ENCODE assay signal across 31 mouse cellular contexts in genomic region chr4:103067906-103068655, GRCm38 (mm10). TPM values are rescaled to one million over a fixed set of nuclear protein-coding genes. Genes with fewer than 3 reads are reported as not detected.
DNase-seq lines count a peak whose midpoint lies in the region; ATAC-seq and TF ChIP-seq lines count a peak whose summit lies in the region.
"Had no signal": no experiment of that assay in that cellular context is flagged by ENCODE, and none has a peak within 500 bp of the region (broad histone marks: within the 10 kb centered on the region; RNA-seq: fewer than 3 reads in every experiment).

No protein-coding gene starts in this region.

- no peaks in the 10 kb centered on the region for H3K36me3 ChIP-seq in limb, embryonic 14.5 days (ENCODE audit: control insufficient read depth, insufficient read depth, low read length)
- no peaks in the 10 kb centered on the region for H3K36me3 ChIP-seq in limb, embryonic 10.5 days
- no peaks in the 10 kb centered on the region for H3K36me3 ChIP-seq in midbrain, postnatal 0 days (ENCODE audit: insufficient read depth, low read length)
- H3K36me3 ChIP-seq: G1E; midbrain, embryonic 12.5 days had no signal

- no peak for ATAC-seq in limb, embryonic 14.5 days (ENCODE audit: low FRiP score, low read depth)
- ATAC-seq in midbrain, postnatal 0 days (ENCODE audit: low FRiP score), result peak; percentile 58
- no peak for ATAC-seq in megakaryocyte, adult 5-6 weeks (ENCODE audit: poor library complexity, severe bottlenecking)

- H3K4me1 ChIP-seq in limb, embryonic 14.5 days (ENCODE audit: control insufficient read depth, insufficient read depth, low read length), result no peaks in the 10 kb centered on the region
- H3K4me1 ChIP-seq in limb, embryonic 10.5 days, result no peaks in the 10 kb centered on the region
- 0 out of 2 replicates have a peak, but pooled peaks cover 2% of the 10 kb centered on the region for H3K4me1 ChIP-seq in midbrain, postnatal 0 days (ENCODE audit: insufficient read depth, low read length)
- H3K4me1 ChIP-seq: forebrain, embryonic 10.5 days had no signal

- H3K27me3 ChIP-seq in limb, embryonic 14.5 days (ENCODE audit: control insufficient read depth, insufficient read depth, low read length), result no peaks in the 10 kb centered on the region
- no peaks in the 10 kb centered on the region for H3K27me3 ChIP-seq in limb, embryonic 10.5 days (ENCODE audit: low read depth, poor library complexity, severe bottlenecking)
- no peaks in the 10 kb centered on the region for H3K27me3 ChIP-seq in midbrain, postnatal 0 days (ENCODE audit: insufficient read depth, low read length)
- H3K27me3 ChIP-seq: midbrain, embryonic 12.5 days had no signal

- no peak overlapping the region for H3K4me3 ChIP-seq in limb, embryonic 14.5 days (replicated peaks; ENCODE audit: low read length)
- no peak overlapping the region for H3K4me3 ChIP-seq in limb, embryonic 10.5 days
- no peak overlapping the region for H3K4me3 ChIP-seq in midbrain, postnatal 0 days (ENCODE audit: low read depth, low read length)
- H3K4me3 ChIP-seq: forebrain, embryonic 10.5 days; heart, adult 2 months; left cerebral cortex, adult 2 months; midbrain, embryonic 12.5 days had no signal

- no peak overlapping the region for H3K4me2 ChIP-seq in limb, embryonic 14.5 days (replicated peaks; ENCODE audit: low read depth, low read length, severe bottlenecking)
- no peak overlapping the region for H3K4me2 ChIP-seq in midbrain, postnatal 0 days (ENCODE audit: low read depth, low read length, poor library complexity, severe bottlenecking)
- H3K4me2 ChIP-seq: hindbrain, embryonic 14.5 days; midbrain, embryonic 12.5 days had no signal

- 68% methylated on average over 6 of the region's 6 CpGs for WGBS in limb, embryonic 14.5 days
- WGBS in limb, embryonic 10.5 days, result 81% methylated on average over 6 of the region's 6 CpGs
- WGBS in midbrain, postnatal 0 days, result 35% methylated on average over 6 of the region's 6 CpGs

- H3K27ac ChIP-seq in limb, embryonic 14.5 days (replicated peaks; ENCODE audit: low read depth, low read length), result no peak overlapping the region
- H3K27ac ChIP-seq in limb, embryonic 10.5 days, result no peak overlapping the region
- peak overlapping the region; percentile 26; the same call in 1 of the 2 replicates for H3K27ac ChIP-seq in midbrain, postnatal 0 days (ENCODE audit: low read depth, low read length)
- H3K27ac ChIP-seq: forebrain, embryonic 10.5 days; heart, adult 2 months; hindbrain, embryonic 14.5 days; kidney, postnatal 0 days; left cerebral cortex, adult 2 months; macrophage; midbrain, embryonic 12.5 days had no signal

- H3K9me3 ChIP-seq in limb, embryonic 14.5 days (ENCODE audit: control insufficient read depth, low read length), result no peaks in the 10 kb centered on the region
- H3K9me3 ChIP-seq in limb, embryonic 10.5 days (replicated peaks), result no peaks in the 10 kb centered on the region
- H3K9me3 ChIP-seq in midbrain, postnatal 0 days (ENCODE audit: low read length), result no peaks in the 10 kb centered on the region
- H3K9me3 ChIP-seq: forebrain, embryonic 10.5 days; G1E; midbrain, embryonic 12.5 days had no signal

- TF ChIP-seq CTCF in midbrain, postnatal 0 days (IDR thresholded peaks at IDR 0.05), result no peak

- DNase-seq in limb, embryonic 14.5 days (ENCODE audit: low spot score), result peak; percentile 29
- no peak for DNase-seq in limb, embryonic 10.5 days (ENCODE audit: low spot score)
- peak; percentile 64 for DNase-seq in thymus, postnatal 0 days (ENCODE audit: low spot score)
- no peak for DNase-seq in thymus, postnatal 10 days (ENCODE audit: low spot score in 2 of 2)
- no peak for DNase-seq in midbrain, postnatal 0 days (ENCODE audit: low spot score)
- DNase-seq in adrenal gland, postnatal 14 days, result no peak
- DNase-seq: adrenal gland, postnatal 25 days; cerebellum, adult 11 months; cerebellum, adult 9-11 months; gastrocnemius, postnatal 36 days; heart, adult 2 months; kidney, adult 2 months; layer of hippocampus, adult 9-11 months; left cerebral cortex, postnatal 4 days; right cerebral cortex, postnatal 14 days; spleen, adult 18-20 months had no signal

- H3K9ac ChIP-seq in limb, embryonic 14.5 days (ENCODE audit: low read depth, low read length, severe bottlenecking), result no peak overlapping the region
- H3K9ac ChIP-seq in midbrain, postnatal 0 days (replicated peaks; ENCODE audit: low read length, poor library complexity, severe bottlenecking), result no peak overlapping the region
- H3K9ac ChIP-seq: hindbrain, embryonic 14.5 days; midbrain, embryonic 12.5 days had no signal

- no peak for TF ChIP-seq POLR2A in limb, embryonic 14.5 days (IDR thresholded peaks at IDR 0.05; ENCODE audit: borderline replicate concordance, extremely low read depth, insufficient read depth, insufficient read length)

RNA-seq across cellular contexts. Expression of gene Insl5, which starts 41.4 kb away (rescaled TPM):
- 0.52 and 1.0 TPM in 2 replicates for polyA plus RNA-seq in limb, embryonic 14.5 days (2012; rRNA removed)
- polyA plus RNA-seq in limb, embryonic 14.5 days (2014; fragmentation: Nextera tagmentation; extraction: Ambion mirVana), result not detected in 2 replicates
- not detected in 2 replicates for polyA plus RNA-seq in limb, embryonic 10.5 days (2016; fragmentation: Nextera tagmentation; extraction: Ambion mirVana)
- 13.6 and 17.9 TPM in 2 replicates for polyA plus RNA-seq in thymus, postnatal 0 days (2015; fragmentation: Nextera tagmentation; extraction: Ambion mirVana)
- total RNA-seq in midbrain, postnatal 0 days (2014; rRNA removed), result 1.2 TPM in 1 of 2 replicates, not detected in the other
- polyA plus RNA-seq in midbrain, postnatal 0 days (2015; fragmentation: Nextera tagmentation; extraction: Ambion mirVana), result 0.54 TPM in 1 of 2 replicates, not detected in the other
- total RNA-seq in megakaryocyte, adult 5-6 weeks (2015), result not detected in 2 replicates
- not detected in 2 replicates for total RNA-seq in megakaryocyte, adult 5-6 weeks (2017)
- not detected in 2 replicates for total RNA-seq in adrenal gland, postnatal 14 days (2021)
- total RNA-seq: adrenal gland, postnatal 25 days; common myeloid progenitor, adult 5-6 weeks; G1E; gastrocnemius, postnatal 36 days; heart, adult 2 months; heart, postnatal 25 days; left cerebral cortex, postnatal 4 days; liver, adult 2 months had no signal
- polyA plus RNA-seq: forebrain, embryonic 10.5 days; G1E; heart, adult 2 months; heart, embryonic 14.5 days; intestine, embryonic 14.5 days; kidney, postnatal 0 days; liver, adult 2 months; liver, embryonic 16.5 days; lung, embryonic 16.5 days; macrophage; midbrain, embryonic 12.5 days had no signal

RNA-seq across cellular contexts. Expression of gene Mier1, which starts 46.1 kb away (rescaled TPM):
- 32.8 and 32.9 TPM in 2 replicates for polyA plus RNA-seq in limb, embryonic 14.5 days (2012; rRNA removed)
- polyA plus RNA-seq in limb, embryonic 14.5 days (2014; fragmentation: Nextera tagmentation; extraction: Ambion mirVana), result 41.2 and 46.4 TPM in 2 replicates
- 33.9 and 41.5 TPM in 2 replicates for polyA plus RNA-seq in limb, embryonic 10.5 days (2016; fragmentation: Nextera tagmentation; extraction: Ambion mirVana)
- polyA plus RNA-seq in thymus, postnatal 0 days (2015; fragmentation: Nextera tagmentation; extraction: Ambion mirVana), result 116 and 169 TPM in 2 replicates
- 30.6 and 49.7 TPM in 2 replicates for total RNA-seq in midbrain, postnatal 0 days (2014; rRNA removed)
- polyA plus RNA-seq in midbrain, postnatal 0 days (2015; fragmentation: Nextera tagmentation; extraction: Ambion mirVana), result 25.3 and 32.8 TPM in 2 replicates
- 79.4 and 82.5 TPM in 2 replicates for total RNA-seq in megakaryocyte, adult 5-6 weeks (2015)
- 89.2 and 100 TPM in 2 replicates for total RNA-seq in megakaryocyte, adult 5-6 weeks (2017)
- 68.2 and 71.1 TPM in 2 replicates for total RNA-seq in adrenal gland, postnatal 14 days (2021)

RNA-seq across cellular contexts. Expression of gene Wdr78, which starts 46.3 kb away (rescaled TPM):
- 5.4 and 7.0 TPM in 2 replicates for polyA plus RNA-seq in limb, embryonic 14.5 days (2012; rRNA removed)
- 3.4 and 4.4 TPM in 2 replicates for polyA plus RNA-seq in limb, embryonic 14.5 days (2014; fragmentation: Nextera tagmentation; extraction: Ambion mirVana)
- 3.2 and 4.4 TPM in 2 replicates for polyA plus RNA-seq in limb, embryonic 10.5 days (2016; fragmentation: Nextera tagmentation; extraction: Ambion mirVana)
- 8.8 and 10.6 TPM in 2 replicates for polyA plus RNA-seq in thymus, postnatal 0 days (2015; fragmentation: Nextera tagmentation; extraction: Ambion mirVana)
- total RNA-seq in midbrain, postnatal 0 days (2014; rRNA removed), result 5.1 and 9.1 TPM in 2 replicates
- polyA plus RNA-seq in midbrain, postnatal 0 days (2015; fragmentation: Nextera tagmentation; extraction: Ambion mirVana), result 2.1 and 2.8 TPM in 2 replicates
- total RNA-seq in megakaryocyte, adult 5-6 weeks (2015), result 0.80 and 2.6 TPM in 2 replicates
- total RNA-seq in megakaryocyte, adult 5-6 weeks (2017), result 0.28 and 0.92 TPM in 2 replicates
- total RNA-seq in adrenal gland, postnatal 14 days (2021), result 2.4 and 3.6 TPM in 2 replicates

Comparison
In these comparisons a context has a peak if more than half of its experiments do, and no peak if none do; other contexts are left out.
1. DNase-seq: peak in limb, embryonic 14.5 days (single experiment) and thymus, postnatal 0 days (single experiment); none in limb, embryonic 10.5 days (single experiment), thymus, postnatal 10 days (0 of 2), midbrain, postnatal 0 days (single experiment) and adrenal gland, postnatal 14 days (single experiment).